29 mouse cellular contexts compared by ENCODE assay signal in genomic region chr11:100718462-100718861, GRCm38 (mm10). TPM values are rescaled to one million over a fixed set of nuclear protein-coding genes. Genes with fewer than 3 reads are reported as not detected.
"Had no signal": no experiment of that assay in that cellular context is flagged by ENCODE, and none has a peak within 500 bp of the region (broad histone marks: within the 10 kb centered on the region; RNA-seq: fewer than 3 reads in every experiment).

No protein-coding gene starts in this region.

- H3K27ac ChIP-seq: intestine, embryonic 15.5 days; limb, embryonic 12.5 days; limb, embryonic 15.5 days; lung, embryonic 15.5 days; stomach, embryonic 15.5 days had no signal

- H3K4me2 ChIP-seq: intestine, embryonic 15.5 days; limb, embryonic 12.5 days; limb, embryonic 15.5 days; liver, embryonic 11.5 days; liver, embryonic 15.5 days; lung, embryonic 15.5 days; midbrain, embryonic 11.5 days; stomach, embryonic 15.5 days had no signal

- H3K4me3 ChIP-seq: intestine, embryonic 15.5 days; limb, embryonic 12.5 days; limb, embryonic 15.5 days; liver, embryonic 15.5 days; lung, embryonic 15.5 days; stomach, embryonic 15.5 days had no signal

- H3K27me3 ChIP-seq: intestine, embryonic 15.5 days; limb, embryonic 12.5 days; limb, embryonic 15.5 days; liver, embryonic 15.5 days; lung, embryonic 15.5 days; stomach, embryonic 15.5 days had no signal

- H3K9ac ChIP-seq: intestine, embryonic 15.5 days; limb, embryonic 12.5 days; limb, embryonic 15.5 days; liver, embryonic 15.5 days; lung, embryonic 15.5 days; stomach, embryonic 15.5 days had no signal

- ATAC-seq: intestine, embryonic 15.5 days had no signal

- H3K9me3 ChIP-seq: intestine, embryonic 15.5 days; limb, embryonic 12.5 days; limb, embryonic 15.5 days; liver, embryonic 15.5 days; lung, embryonic 15.5 days; stomach, embryonic 15.5 days had no signal

- DNase-seq: layer of hippocampus, adult 9-11 months; left cerebral cortex, postnatal 4 days; lung, adult 18-20 months; lung, postnatal 10 days; lung, postnatal 36 days; midbrain, embryonic 14.5 days; right cerebral cortex, postnatal 14 days; right cerebral cortex, postnatal 4 days; spleen, adult 18-20 months; thymus, postnatal 25 days had no signal

RNA-seq across cellular contexts. Expression of gene Hspb9, which starts 4.8 kb away (rescaled TPM):
- total RNA-seq: layer of hippocampus, adult 18-20 months; layer of hippocampus, postnatal 25 days; left cerebral cortex, adult 18-20 months; left cerebral cortex, postnatal 14 days; left cerebral cortex, postnatal 4 days; megakaryocyte-erythroid progenitor cell, adult 5-6 weeks; midbrain, postnatal 0 days had no signal
- polyA plus RNA-seq: kidney, embryonic 16.5 days; limb, embryonic 12.5 days; midbrain, postnatal 0 days; neural tube, embryonic 11.5 days; neural tube, embryonic 14.5 days; stomach, embryonic 15.5 days; thymus, postnatal 0 days had no signal

RNA-seq across cellular contexts. Expression of gene Zfp385c, which starts 26.2 kb away (rescaled TPM):
- total RNA-seq: megakaryocyte progenitor cell, adult 5-6 weeks; megakaryocyte-erythroid progenitor cell, adult 5-6 weeks had no signal
- polyA plus RNA-seq: liver, embryonic 11.5 days; liver, embryonic 15.5 days; midbrain, embryonic 11.5 days; neural tube, embryonic 11.5 days had no signal
